Mouse (Mus musculus): ENCODE measurements at regions not wholly inside any gene's neighbourhood (a gene's known extent, or its start where the extent isn't known, plus 50 kb on each side); places are given as distances from the start of the nearest gene placed in this dataset.

DNA sequence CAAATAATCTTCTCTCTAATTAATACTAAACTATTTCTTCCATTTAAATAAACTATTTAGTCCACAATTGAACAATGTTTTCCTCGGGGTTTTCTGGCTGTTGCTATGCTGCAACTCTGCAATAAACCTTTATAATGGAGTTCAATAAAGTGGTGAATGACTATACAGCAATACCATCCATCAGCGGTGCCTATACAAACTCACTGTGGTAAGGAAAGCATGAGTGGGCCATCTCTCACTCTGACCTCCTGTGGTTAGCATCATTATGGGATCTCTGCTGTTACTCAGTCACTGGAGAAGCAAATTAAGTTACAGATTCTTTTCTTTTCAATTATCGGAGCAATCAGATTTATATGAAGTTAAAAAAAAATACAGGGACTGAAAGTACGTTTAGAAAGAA lies 474.0 kb downstream of the Slco4c1 start:
- H3K4me1 ChIP-seq (ENCODE audit: insufficient read depth, low read depth, low read length): no peaks in the 10 kb centered on the region
- H3K27me3 ChIP-seq (replicated peaks; ENCODE audit: insufficient read depth, low read length): no peaks in the 10 kb centered on the region

DNA sequence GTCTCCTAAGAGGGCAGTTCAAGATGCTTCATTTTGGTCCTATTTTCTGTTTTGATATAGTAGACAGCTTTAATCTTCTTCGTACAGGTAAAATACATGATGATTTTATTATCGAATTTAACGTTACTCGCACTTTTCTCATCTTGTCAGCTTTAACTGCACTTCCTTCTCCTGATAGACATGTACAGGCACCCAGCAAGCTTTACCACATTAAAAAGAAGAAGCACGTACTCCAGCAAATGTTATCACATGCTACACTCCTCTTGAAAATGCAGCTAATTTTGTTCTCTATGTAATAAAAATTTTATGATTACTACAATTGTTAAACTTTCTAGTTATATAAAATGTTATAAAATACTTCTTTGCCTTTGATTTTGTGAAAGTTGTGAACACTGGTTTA lies 483.6 kb downstream of the Slco4c1 start:
- ATAC-seq (no peak), DNase-seq (ENCODE audit: low spot score) (no peak)
- TF ChIP-seq EP300 (IDR thresholded peaks at IDR 0.05) (no peak), CTCF (IDR thresholded peaks at IDR 0.05) (no peak)
- 83% methylated on average over 5 of the region's 5 CpGs for WGBS
- no peak overlapping the region for H3K4me2 ChIP-seq (replicated peaks; ENCODE audit: low read depth, low read length)
- H3K27me3 ChIP-seq (replicated peaks; ENCODE audit: insufficient read depth, low read length): no peaks in the 10 kb centered on the region
- no peak overlapping the region for H3K4me3 ChIP-seq (ENCODE audit: low read depth, low read length)
- no peaks in the 10 kb centered on the region for H3K4me1 ChIP-seq (ENCODE audit: insufficient read depth, low read depth, low read length)
- no peak overlapping the region for H3K9ac ChIP-seq (replicated peaks; ENCODE audit: low read depth)
- H3K36me3 ChIP-seq (ENCODE audit: insufficient read depth, low read length): no peaks in the 10 kb centered on the region
- H3K27ac ChIP-seq (ENCODE audit: low read length): no peak overlapping the region
- no peaks in the 10 kb centered on the region for H3K9me3 ChIP-seq (ENCODE audit: low read length)

More for the DNA sequence above, 474.0 kb downstream of the Slco4c1 start:
- Histone ChIP-seq H3K36me3 (ENCODE audit: insufficient read depth, low read length) (no peaks in the 10 kb centered on the region), H3K27ac (ENCODE audit: low read length) (no peak overlapping the region), H3K9ac (replicated peaks; ENCODE audit: low read depth) (no peak overlapping the region), H3K9me3 (ENCODE audit: low read length) (no peaks in the 10 kb centered on the region), H3K4me3 (ENCODE audit: low read depth, low read length) (no peak overlapping the region), H3K4me2 (replicated peaks; ENCODE audit: low read depth, low read length) (no peak overlapping the region)
- no peak for ATAC-seq
- DNase-seq (ENCODE audit: low spot score): no peak
- WGBS: 66% methylated on average over 4 of the region's 4 CpGs
- TF ChIP-seq EP300 (IDR thresholded peaks at IDR 0.05) (no peak), CTCF (IDR thresholded peaks at IDR 0.05) (no peak)

DNA sequence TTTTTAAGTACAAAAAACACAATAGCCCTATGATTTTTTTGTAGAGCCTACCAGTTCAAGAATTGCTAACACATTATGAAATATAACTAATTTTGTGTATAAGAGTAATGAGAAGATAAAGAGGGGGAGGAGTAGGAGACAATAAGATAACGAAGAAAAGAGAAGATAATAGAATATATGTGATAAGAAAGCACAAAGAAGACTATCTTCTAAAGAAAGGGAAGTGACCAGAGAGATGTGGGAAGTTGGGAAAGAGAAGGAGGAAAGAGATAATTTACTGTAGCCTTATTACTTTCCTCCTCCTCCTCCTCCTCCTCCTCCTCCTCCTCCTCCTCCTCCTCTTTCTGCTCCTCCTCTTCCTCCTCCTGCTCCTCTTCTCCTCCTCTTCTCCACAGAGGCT lies 486.1 kb downstream of the Slco4c1 start:
- Histone ChIP-seq H3K36me3 (ENCODE audit: insufficient read depth, low read length) (no peaks in the 10 kb centered on the region), H3K4me2 (replicated peaks; ENCODE audit: low read depth, low read length) (no peak overlapping the region), H3K27ac (ENCODE audit: low read length) (no peak overlapping the region), H3K4me3 (ENCODE audit: low read depth, low read length) (no peak overlapping the region), H3K27me3 (replicated peaks; ENCODE audit: insufficient read depth, low read length) (no peaks in the 10 kb centered on the region), H3K4me1 (ENCODE audit: insufficient read depth, low read depth, low read length) (no peaks in the 10 kb centered on the region), H3K9me3 (ENCODE audit: low read length) (no peaks in the 10 kb centered on the region), H3K9ac (replicated peaks; ENCODE audit: low read depth) (no peak overlapping the region)
- DNase-seq (ENCODE audit: low spot score) (no peak), ATAC-seq (no peak)
- 63% methylated on average over 1 of the region's 1 CpGs for WGBS
- TF ChIP-seq CTCF (IDR thresholded peaks at IDR 0.05) (no peak), EP300 (IDR thresholded peaks at IDR 0.05) (no peak)

DNA sequence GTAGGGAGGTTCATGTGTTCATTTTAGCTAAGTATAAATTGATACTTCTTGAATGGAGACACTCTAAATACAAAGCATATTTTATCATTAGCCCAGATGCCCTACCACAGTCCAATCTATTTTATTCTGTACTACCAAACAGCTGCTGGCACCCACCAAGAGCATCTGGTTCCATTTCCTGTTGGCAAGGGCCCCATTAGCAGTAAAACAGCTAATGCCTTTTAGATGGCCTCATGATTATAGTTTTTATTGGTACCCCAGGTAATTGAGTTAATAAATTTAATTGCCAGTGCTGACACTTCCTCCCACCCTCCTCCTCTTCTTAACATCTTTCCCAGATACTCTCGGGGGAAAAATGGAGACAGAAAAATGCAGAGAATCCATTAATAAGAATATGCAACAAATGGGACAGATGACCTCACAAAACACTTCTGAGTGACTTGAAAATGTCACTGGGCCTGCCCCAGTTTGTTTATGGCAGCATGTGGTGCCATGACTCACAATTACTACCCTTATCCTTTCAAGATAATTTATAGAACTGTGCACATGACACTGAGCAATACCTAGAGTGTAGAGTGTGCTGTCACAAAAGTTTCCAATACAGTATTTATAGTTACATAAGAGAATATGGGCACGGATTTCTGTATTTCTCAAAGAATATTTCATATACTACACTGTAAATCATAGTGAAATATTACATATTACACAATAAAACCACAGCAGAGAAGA lies 509.1 kb downstream of the Slco4c1 start:
- Histone ChIP-seq H3K27ac (ENCODE audit: low read length) (no peak overlapping the region), H3K4me3 (ENCODE audit: low read depth, low read length) (no peak overlapping the region), H3K27me3 (replicated peaks; ENCODE audit: insufficient read depth, low read length) (no peaks in the 10 kb centered on the region), H3K9ac (replicated peaks; ENCODE audit: low read depth) (no peak overlapping the region), H3K4me2 (replicated peaks; ENCODE audit: low read depth, low read length) (no peak overlapping the region), H3K9me3 (ENCODE audit: low read length) (no peaks in the 10 kb centered on the region), H3K36me3 (ENCODE audit: insufficient read depth, low read length) (no peaks in the 10 kb centered on the region), H3K4me1 (ENCODE audit: insufficient read depth, low read depth, low read length) (no peaks in the 10 kb centered on the region)
- ATAC-seq (no peak), DNase-seq (ENCODE audit: low spot score) (no peak)
- no peak for TF ChIP-seq EP300 (IDR thresholded peaks at IDR 0.05)
- TF ChIP-seq CTCF (IDR thresholded peaks at IDR 0.05): no peak
- 46% methylated on average over 2 of the region's 2 CpGs for WGBS

DNA sequence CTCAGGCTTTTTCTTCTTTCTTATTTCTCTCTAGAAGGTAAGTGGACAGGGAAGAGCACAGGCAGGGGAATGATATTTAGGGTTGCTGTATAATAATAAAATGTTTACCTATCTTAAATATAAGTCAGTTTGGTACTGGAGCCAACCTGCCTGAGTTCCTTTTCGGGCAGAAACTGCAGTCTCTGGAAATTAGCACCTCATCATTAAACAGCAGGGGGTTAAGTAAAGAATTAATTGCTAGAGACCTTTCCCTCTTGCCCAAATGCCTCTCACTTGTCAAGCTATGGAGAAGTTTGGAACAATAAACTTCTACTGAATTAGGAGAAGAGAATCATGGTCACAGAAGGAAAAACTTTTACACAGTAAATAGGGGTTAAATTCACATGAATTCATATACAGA lies 524.7 kb downstream of the Slco4c1 start:
- ATAC-seq: no peak
- H3K4me3 ChIP-seq (ENCODE audit: low read depth, low read length): no peak overlapping the region
- H3K9me3 ChIP-seq (ENCODE audit: low read length): no peaks in the 10 kb centered on the region
- no peak overlapping the region for H3K27ac ChIP-seq (ENCODE audit: low read length)
- H3K4me2 ChIP-seq (replicated peaks; ENCODE audit: low read depth, low read length): no peak overlapping the region
- DNase-seq (ENCODE audit: low spot score): no peak
- H3K4me1 ChIP-seq (ENCODE audit: insufficient read depth, low read depth, low read length): no peaks in the 10 kb centered on the region
- no peaks in the 10 kb centered on the region for H3K36me3 ChIP-seq (ENCODE audit: insufficient read depth, low read length)
- TF ChIP-seq CTCF (IDR thresholded peaks at IDR 0.05): no peak
- TF ChIP-seq EP300 (IDR thresholded peaks at IDR 0.05): no peak
- no peak overlapping the region for H3K9ac ChIP-seq (replicated peaks; ENCODE audit: low read depth)
- no peaks in the 10 kb centered on the region for H3K27me3 ChIP-seq (replicated peaks; ENCODE audit: insufficient read depth, low read length)
- WGBS: 21% methylated on average over 1 of the region's 1 CpGs

DNA sequence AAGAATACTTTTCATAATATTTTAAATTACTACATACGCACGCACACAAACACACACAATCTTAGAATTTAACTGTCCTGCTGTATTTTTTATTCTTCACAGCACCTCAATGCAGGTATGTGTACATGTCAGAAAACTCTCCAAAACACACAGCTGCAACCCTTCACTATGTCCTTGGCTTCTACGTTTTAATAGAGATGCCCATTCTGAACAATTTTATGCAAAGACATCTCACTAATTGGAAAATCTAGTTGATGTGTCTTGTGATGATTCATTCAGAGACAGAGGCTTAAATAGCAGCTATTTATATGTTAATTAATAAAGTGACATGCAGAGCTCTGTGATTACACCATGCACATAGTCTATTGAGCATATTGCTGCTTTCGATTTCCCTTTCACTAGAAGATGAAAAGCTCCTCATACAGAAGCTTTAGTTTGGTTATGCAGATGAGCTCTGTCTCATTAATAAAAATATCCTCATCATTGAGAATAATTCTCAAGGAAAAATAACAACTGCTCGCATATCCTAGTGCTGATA lies 525.4 kb downstream of the Slco4c1 start:
- Histone ChIP-seq H3K4me3 (ENCODE audit: low read depth, low read length) (no peak overlapping the region), H3K4me2 (replicated peaks; ENCODE audit: low read depth, low read length) (no peak overlapping the region), H3K4me1 (ENCODE audit: insufficient read depth, low read depth, low read length) (no peaks in the 10 kb centered on the region), H3K27me3 (replicated peaks; ENCODE audit: insufficient read depth, low read length) (no peaks in the 10 kb centered on the region), H3K9ac (replicated peaks; ENCODE audit: low read depth) (no peak overlapping the region), H3K36me3 (ENCODE audit: insufficient read depth, low read length) (no peaks in the 10 kb centered on the region), H3K27ac (ENCODE audit: low read length) (no peak overlapping the region), H3K9me3 (ENCODE audit: low read length) (no peaks in the 10 kb centered on the region)
- DNase-seq (ENCODE audit: low spot score): no peak
- no peak for ATAC-seq
- 77% methylated on average over 5 of the region's 5 CpGs for WGBS
- no peak for TF ChIP-seq EP300 (IDR thresholded peaks at IDR 0.05)
- no peak for TF ChIP-seq CTCF (IDR thresholded peaks at IDR 0.05)

Measured in lung, postnatal 0 days (tissue).